Mouse (Mus musculus): ENCODE measurements around the gene Unc93a2. TPM values are rescaled to one million over a fixed set of nuclear protein-coding genes. Genes with fewer than 3 reads are reported as not detected.
"Not testable (repeated sequence)": the region's sequence is repeated elsewhere in the genome, so short reads cannot be mapped to it uniquely, and the experiment has no call there.

The Unc93a2 gene
- total RNA-seq, 2 experiments from 2014 or later: 0.10 TPM; not detected in 1

- intact Hi-C loops (cut with DNase I); DNase-seq: not testable (repeated sequence)
Measured at GRCm38 (mm10) chr17:7376951-7377700, 8.1 kb downstream of the Unc93a2 start.

GRCm38 (mm10) chr17:7371879-7372278, 13.4 kb downstream of the Unc93a2 start, which contains the start of gene Gm49630:
TSS of gene Gm49630 (minus strand) at chr17:7371979.
- intact Hi-C loops (cut with DNase I): not testable (repeated sequence)

GRCm38 (mm10) chr17:7369401-7369800, 15.9 kb downstream of the Unc93a2 start:
- intact Hi-C loops (cut with DNase I): not testable (repeated sequence)

More at GRCm38 (mm10) chr17:7371879-7372278, 13.4 kb downstream of the Unc93a2 start, which contains the start of gene Gm49630:
- DNase-seq: not testable (repeated sequence)

GRCm38 (mm10) chr17:7366676-7367374, 18.4 kb downstream of the Unc93a2 start:
- intact Hi-C loops (cut with DNase I); DNase-seq: not testable (repeated sequence)

More at GRCm38 (mm10) chr17:7369401-7369800, 15.9 kb downstream of the Unc93a2 start:
- DNase-seq: not testable (repeated sequence)

- intact Hi-C loops (cut with DNase I); DNase-seq: not testable (repeated sequence)
Measured at GRCm38 (mm10) chr17:7366265-7366664, 19.0 kb downstream of the Unc93a2 start.

GRCm38 (mm10) chr17:7365615-7366014, 19.6 kb downstream of the Unc93a2 start:
- DNase-seq; intact Hi-C loops (cut with DNase I): not testable (repeated sequence)

GRCm38 (mm10) chr17:7360749-7361465, 24.4 kb downstream of the Unc93a2 start:
- intact Hi-C loops (cut with DNase I): not testable (repeated sequence)
- DNase-seq: peak; percentile 23 to 69

- intact Hi-C loops (cut with DNase I); DNase-seq: not testable (repeated sequence)
Measured at GRCm38 (mm10) chr17:7359806-7360205, 25.5 kb downstream of the Unc93a2 start.

GRCm38 (mm10) chr17:7352596-7352995, 32.7 kb downstream of the Unc93a2 start, which contains the start of gene Ttll2:
TSS of gene Ttll2 (minus strand) at chr17:7352696.
- intact Hi-C loops (cut with DNase I); DNase-seq: not testable (repeated sequence)

- DNase-seq; intact Hi-C loops (cut with DNase I): not testable (repeated sequence)
Measured at GRCm38 (mm10) chr17:7348765-7349164, 36.5 kb downstream of the Unc93a2 start.

GRCm38 (mm10) chr17:7337381-7337780, 47.9 kb downstream of the Unc93a2 start:
- intact Hi-C loops (cut with DNase I); DNase-seq: not testable (repeated sequence)

GRCm38 (mm10) chr17:7332745-7333144, 52.5 kb downstream of the Unc93a2 start:
- DNase-seq; intact Hi-C loops (cut with DNase I): not testable (repeated sequence)

- DNase-seq; intact Hi-C loops (cut with DNase I): not testable (repeated sequence)
Measured at GRCm38 (mm10) chr17:7326415-7326814, 58.8 kb downstream of the Unc93a2 start.

GRCm38 (mm10) chr17:7324346-7324745, 60.9 kb downstream of the Unc93a2 start, which contains the start of gene Tcp10a:
TSS of gene Tcp10a (plus strand) at chr17:7324646.
- DNase-seq; intact Hi-C loops (cut with DNase I): not testable (repeated sequence)

GRCm38 (mm10) chr17:7319789-7320188, 65.5 kb downstream of the Unc93a2 start:
- DNase-seq; intact Hi-C loops (cut with DNase I): not testable (repeated sequence)

- intact Hi-C loops (cut with DNase I); DNase-seq: not testable (repeated sequence)
Measured at GRCm38 (mm10) chr17:7315693-7316382, 69.4 kb downstream of the Unc93a2 start.

Measured in heart, postnatal 14 days (tissue).